Mouse (Mus musculus) olfactory bulb, adult 2 months (tissue): ENCODE results near the gene Atg5.

Source experiments
- CTCF ChIP-seq: fragments of 200-500 bp; IDR thresholded peaks from 2 replicates; pipeline ENCODE4 v1.5.1; 2012; ENCODE audit warnings: low read depth, mild to moderate bottlenecking, low read length, moderate library complexity; ENCODE audit not compliant: insufficient read depth
- POLR2A ChIP-seq: fragments of 200-500 bp; IDR thresholded peaks from 2 replicates; pipeline ENCODE4 v1.6.1; 2012; ENCODE audit warnings: mild to moderate bottlenecking, low read depth, low read length, moderate library complexity; ENCODE audit not compliant: insufficient read depth

DNA sequence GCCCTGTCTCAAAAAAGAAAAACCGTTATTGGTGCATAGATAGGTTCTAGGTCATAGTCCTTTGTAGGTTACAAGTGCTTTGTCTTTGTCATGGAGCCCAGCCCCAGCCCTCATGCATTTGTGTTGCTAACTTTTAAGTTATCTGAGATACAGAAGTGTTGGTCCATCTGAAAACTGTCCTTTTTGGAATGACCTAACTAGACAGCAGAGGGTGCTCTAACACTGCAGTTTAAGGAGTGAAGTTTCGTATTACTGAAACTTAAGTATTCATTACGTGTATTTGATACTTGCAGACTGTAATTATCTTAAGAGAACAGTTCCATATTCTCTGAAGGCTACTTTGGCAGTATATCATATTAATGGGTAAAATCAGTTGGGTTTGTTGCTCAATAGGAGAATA lies 24.0 kb downstream of the Atg5 start:
- TF ChIP-seq CTCF (no peak), POLR2A (no peak)
